Mouse (Mus musculus) liver, embryonic 14.5 days (tissue): ENCODE data around the gene Hoxd11. TPM values are rescaled to one million over a fixed set of nuclear protein-coding genes. Genes with fewer than 3 reads are reported as not detected.

ENCODE experiments used
- ATAC-seq: fragments of 200-750 bp; cut with Nextera tagmentation; 2 replicates; pipeline ENCODE4 v1.8.0; 2017; ENCODE audit warnings: moderate number of reproducible peaks, mild to moderate bottlenecking, moderate library complexity; ENCODE audit not compliant: insufficient read depth
- DNase-seq, 3 experiments: peaks; one replicate each; pipeline ENCODE4 v3.0.0-alpha.2; 2012 to 2013; ENCODE audit warnings: low read depth in 3 of 3, low spot score in 3 of 3
- H3K27ac ChIP-seq: fragments of 300-500 bp; sonication (generic); 2 replicates; pipeline ENCODE4 v1.5.1; 2014; ENCODE audit warnings: moderate library complexity, mild to moderate bottlenecking, control low read depth, inconsistent platforms
- H3K27me3 ChIP-seq: fragments of 300-500 bp; sonication (generic); 2 replicates; pipeline ENCODE4 v1.6.1; 2014; ENCODE audit warnings: mild to moderate bottlenecking, low read length, moderate library complexity; ENCODE audit not compliant: control insufficient read depth, insufficient read depth
- H3K36me3 ChIP-seq: fragments of 300-500 bp; sonication (generic); replicated peaks from 2 replicates; pipeline ENCODE4 v1.6.1; 2014; ENCODE audit warnings: low read depth; ENCODE audit not compliant: control insufficient read depth, insufficient read depth
- H3K4me1 ChIP-seq, 2 experiments: fragments of 200-500 bp in 1 of 2; fragments of 300-500 bp in 1 of 2; sonication (generic) in 1 of 2; replicated peaks; 2 replicates each; pipeline ENCODE4 v1.6.1; 2012 to 2014; ENCODE audit warnings: antibody characterized with exemption in 1 of 2, inconsistent platforms in 1 of 2, low read length in 1 of 2; ENCODE audit not compliant: control insufficient read depth in 2 of 2, insufficient read depth in 2 of 2
- H3K4me2 ChIP-seq: fragments of 300-500 bp; sonication (generic); 2 replicates; pipeline ENCODE4 v1.6.1; 2014; ENCODE audit warnings: low read depth, mild to moderate bottlenecking, control low read depth, moderate library complexity
- H3K4me3 ChIP-seq, 2 experiments: fragments of 200-500 bp in 1 of 2; fragments of 300-500 bp in 1 of 2; sonication (generic) in 1 of 2; 2 replicates each; pipeline ENCODE4 v1.5.1; 2012 to 2014; ENCODE audit warnings: low read depth in 2 of 2, low read length in 2 of 2, mild to moderate bottlenecking in 2 of 2, control low read depth in 1 of 2, inconsistent platforms in 1 of 2, moderate library complexity in 1 of 2; ENCODE audit not compliant: insufficient read depth in 1 of 2
- H3K9ac ChIP-seq: fragments of 300-500 bp; sonication (generic); replicated peaks from 2 replicates; pipeline ENCODE4 v1.6.1; 2014; ENCODE audit warnings: mild to moderate bottlenecking, control low read depth, moderate library complexity
- H3K9me3 ChIP-seq: fragments of 300-500 bp; sonication (generic); 2 replicates; pipeline ENCODE4 v1.6.1; 2016; ENCODE audit warnings: low read length, mixed read lengths; ENCODE audit not compliant: control insufficient read depth
- CTCF ChIP-seq: IDR thresholded peaks from 2 replicates; pipeline ENCODE4 v1.5.1; 2016; ENCODE audit warnings: antibody characterized with exemption, low read depth, control low read depth
- EP300 ChIP-seq: IDR thresholded peaks from 2 replicates; pipeline ENCODE4 v1.6.1; 2016; ENCODE audit warnings: antibody characterized with exemption, low read depth
- WGBS: fragments of 180-500 bp; shearing (Covaris S2); extraction: QIAGEN DNeasy Blood & Tissue Kit; methylation state at CpG from one replicate; pipeline ENCODE4 v1.1.7; 2014; ENCODE audit not compliant: insufficient replicate concordance; 5-methylcytosine and 5-hydroxymethylcytosine counted together
- polyA plus RNA-seq, 2 experiments: library from polyadenylated mRNA; depleted of rRNA in 1 of 2; stranded (reverse) in 1 of 2; unstranded in 1 of 2; fragments of >200 nt; fragmentation: Nextera tagmentation in 1 of 2; extraction: Ambion mirVana in 1 of 2; gene quantifications; 2 replicates each; pipeline versions ENCODE4 v1.2.1 to v1.2.3; 2012 to 2014

Gene Hoxd11
- polyA plus RNA-seq, 2 experiments: 0.09 TPM; not detected in 1

- ATAC-seq (no peak), DNase-seq (no peak)
- 15% methylated on average over 10 of the region's 10 CpGs for WGBS
- no peak for TF ChIP-seq EP300
- TF ChIP-seq CTCF: no peak
- peaks cover 96% of the 10 kb centered on the region for H3K27me3 ChIP-seq
- H3K9ac ChIP-seq: no peak overlapping the region
- no peak overlapping the region for H3K4me2 ChIP-seq
- H3K4me1 ChIP-seq: no peaks in the 10 kb centered on the region
- no peak overlapping the region for H3K4me3 ChIP-seq
- H3K9me3 ChIP-seq: no peaks in the 10 kb centered on the region
- H3K27ac ChIP-seq: no peak overlapping the region
- H3K36me3 ChIP-seq: no peaks in the 10 kb centered on the region
Measured at GRCm38 (mm10) chr2:74703317-74703716, 24.0 kb downstream of the Hoxd11 start.

- TF ChIP-seq EP300: no peak
- no peak for TF ChIP-seq CTCF
- H3K4me1 ChIP-seq: no peaks in the 10 kb centered on the region
- no peak overlapping the region for H3K27ac ChIP-seq
- no peaks in the 10 kb centered on the region for H3K9me3 ChIP-seq
- no peak overlapping the region for H3K4me3 ChIP-seq
- 3% methylated on average over 26 of the region's 26 CpGs for WGBS
- ATAC-seq (no peak), DNase-seq (no peak)
- no peak overlapping the region for H3K4me2 ChIP-seq
- H3K9ac ChIP-seq: no peak overlapping the region
- H3K36me3 ChIP-seq: no peaks in the 10 kb centered on the region
- peaks cover 96% of the 10 kb centered on the region for H3K27me3 ChIP-seq
Measured at GRCm38 (mm10) chr2:74703720-74704392, 24.5 kb downstream of the Hoxd11 start.

- ATAC-seq: no peak
- under 1% methylated on average over 44 of the region's 52 CpGs for WGBS
- no peak within 1 kb of the TSS for H3K9ac ChIP-seq
Measured at GRCm38 (mm10) chr2:74704393-74704998, 25.1 kb downstream of the Hoxd11 start, which contains the start of gene Hoxd8. Gene Hoxd8, plus strand, starts transcription at chr2:74704615.

DNA sequence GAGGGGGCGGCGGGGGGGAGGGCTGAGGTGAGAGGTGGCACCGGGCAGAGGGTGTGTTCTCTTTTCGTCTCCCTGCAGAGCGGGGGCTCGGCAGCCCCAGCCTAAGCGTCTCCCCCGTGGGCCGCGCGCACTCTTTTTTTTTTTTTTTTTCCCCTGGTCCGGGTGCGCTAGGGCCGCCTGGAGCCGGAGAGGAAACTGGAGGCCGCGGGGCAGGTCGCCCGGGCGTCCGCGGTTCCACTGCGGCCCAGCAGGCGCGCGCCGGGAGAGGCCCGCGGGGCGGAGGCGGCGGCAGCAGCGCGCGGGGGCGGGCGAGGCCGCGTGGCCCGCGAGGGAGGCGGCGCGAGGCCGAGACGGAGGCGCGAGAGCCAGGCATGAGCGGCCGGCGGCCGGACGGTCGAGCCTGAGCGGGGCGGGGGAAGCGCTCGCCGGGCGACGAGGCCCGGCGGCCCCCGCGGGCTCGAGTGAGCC lies 25.7 kb downstream of the Hoxd11 start:
- no peak for DNase-seq
- TF ChIP-seq CTCF (no peak), EP300 (no peak)
- WGBS: under 1% methylated on average over 45 of the region's 66 CpGs
- Histone ChIP-seq H3K27me3 (peaks cover 96% of the 10 kb centered on the region), H3K4me1 (no peaks in the 10 kb centered on the region), H3K9ac (no peak overlapping the region), H3K27ac (no peak overlapping the region), H3K9me3 (no peaks in the 10 kb centered on the region), H3K4me3 (peak overlapping the region in 1 of 2 experiments; percentile 11; a peak in 2 of 4 replicates), H3K36me3 (no peaks in the 10 kb centered on the region), H3K4me2 (peak overlapping the region; percentile 47)
- ATAC-seq: no peak

More at GRCm38 (mm10) chr2:74704393-74704998, 25.1 kb downstream of the Hoxd11 start, which contains the start of gene Hoxd8:
- TF ChIP-seq EP300: no peak
- TF ChIP-seq CTCF: no peak
- Histone ChIP-seq H3K27ac (no peak within 1 kb of the TSS), H3K36me3 (no peaks in the 10 kb centered on the region), H3K9me3 (no peaks in the 10 kb centered on the region), H3K4me3 (peak within 1 kb of the TSS in 1 of 2 experiments; percentile 11; a peak in 2 of 4 replicates), H3K27me3 (peaks cover 96% of the 10 kb centered on the region), H3K4me1 (no peaks in the 10 kb centered on the region), H3K4me2 (peak within 1 kb of the TSS; percentile 47)
- no peak for DNase-seq

- ATAC-seq: no peak
- H3K27me3 ChIP-seq: peaks cover 96% of the 10 kb centered on the region
Measured at GRCm38 (mm10) chr2:74705467-74706089, 26.2 kb downstream of the Hoxd11 start.

More at GRCm38 (mm10) chr2:74705467-74706089, 26.2 kb downstream of the Hoxd11 start:
- Histone ChIP-seq H3K27ac (no peak overlapping the region), H3K9ac (no peak overlapping the region), H3K4me1 (no peaks in the 10 kb centered on the region), H3K4me3 (peak overlapping the region in 1 of 2 experiments; percentile 11; a peak in 2 of 4 replicates), H3K4me2 (peak overlapping the region; percentile 47), H3K9me3 (no peaks in the 10 kb centered on the region), H3K36me3 (no peaks in the 10 kb centered on the region)
- under 1% methylated on average over 61 of the region's 85 CpGs for WGBS
- no peak for TF ChIP-seq CTCF
- TF ChIP-seq EP300: no peak
- DNase-seq: no peak
